Mouse (Mus musculus) cerebellum, adult 9-10 months (tissue): ENCODE results near the gene Cntnap1.
"Not testable (repeated sequence)": the region's sequence is repeated elsewhere in the genome, so short reads cannot be mapped to it uniquely, and the experiment has no call there.

Experiments used
- DNase-seq: peaks from one replicate; pipeline ENCODE4 v3.0.0; 2022

The Cntnap1 gene

GRCm38 (mm10) chr11:101170354-101170810, at the start of gene Cntnap1:
Cntnap1 (plus strand) TSS chr11:101170523.
- DNase-seq = peak; percentile 75

GRCm38 (mm10) chr11:101120545-101121188, 49.7 kb upstream of the Cntnap1 start:
- DNase-seq = no peak

- DNase-seq = not testable (repeated sequence)
Observed at GRCm38 (mm10) chr11:101124494-101124893, 45.8 kb upstream of the Cntnap1 start.

- not testable (repeated sequence) for DNase-seq
Observed at GRCm38 (mm10) chr11:101125008-101125407, 45.3 kb upstream of the Cntnap1 start.

GRCm38 (mm10) chr11:101127075-101127474, 43.2 kb upstream of the Cntnap1 start:
- no peak for DNase-seq

GRCm38 (mm10) chr11:101128996-101129577, 41.2 kb upstream of the Cntnap1 start:
- peak; percentile 90 for DNase-seq

GRCm38 (mm10) chr11:101130056-101130756, 40.1 kb upstream of the Cntnap1 start:
- DNase-seq = no peak

- DNase-seq = peak; percentile 84
Observed at GRCm38 (mm10) chr11:101131187-101131586, 39.1 kb upstream of the Cntnap1 start.

GRCm38 (mm10) chr11:101131701-101132100, 38.6 kb upstream of the Cntnap1 start:
- DNase-seq = no peak

- DNase-seq = no peak
Observed at GRCm38 (mm10) chr11:101133037-101133436, 37.3 kb upstream of the Cntnap1 start.

GRCm38 (mm10) chr11:101134217-101134865, 36.0 kb upstream of the Cntnap1 start:
- DNase-seq = no peak

- no peak for DNase-seq
Observed at GRCm38 (mm10) chr11:101137000-101137399, 33.3 kb upstream of the Cntnap1 start.

- no peak for DNase-seq
Observed at GRCm38 (mm10) chr11:101138536-101139181, 31.7 kb upstream of the Cntnap1 start.

- DNase-seq = no peak
Observed at GRCm38 (mm10) chr11:101140164-101140819, 30.0 kb upstream of the Cntnap1 start.

- no peak for DNase-seq
Observed at GRCm38 (mm10) chr11:101141088-101141487, 29.2 kb upstream of the Cntnap1 start.

- no peak for DNase-seq
Observed at GRCm38 (mm10) chr11:101142215-101142967, 27.9 kb upstream of the Cntnap1 start.

GRCm38 (mm10) chr11:101143338-101144225, 26.7 kb upstream of the Cntnap1 start:
- no peak for DNase-seq

GRCm38 (mm10) chr11:101146377-101146776, 23.9 kb upstream of the Cntnap1 start:
- no peak for DNase-seq

- DNase-seq = no peak
Observed at GRCm38 (mm10) chr11:101148751-101149150, 21.6 kb upstream of the Cntnap1 start.
